Mouse (Mus musculus): ENCODE data around the gene Map3k11. TPM values are rescaled to one million over a fixed set of nuclear protein-coding genes. Genes with fewer than 3 reads are reported as not detected.
"Not testable (repeated sequence)": the region's sequence is repeated elsewhere in the genome, so short reads cannot be mapped to it uniquely, and the experiment has no call there.

Gene Map3k11
- polyA plus RNA-seq, 1 experiment from 2014 or later = 29.4 TPM

DNA sequence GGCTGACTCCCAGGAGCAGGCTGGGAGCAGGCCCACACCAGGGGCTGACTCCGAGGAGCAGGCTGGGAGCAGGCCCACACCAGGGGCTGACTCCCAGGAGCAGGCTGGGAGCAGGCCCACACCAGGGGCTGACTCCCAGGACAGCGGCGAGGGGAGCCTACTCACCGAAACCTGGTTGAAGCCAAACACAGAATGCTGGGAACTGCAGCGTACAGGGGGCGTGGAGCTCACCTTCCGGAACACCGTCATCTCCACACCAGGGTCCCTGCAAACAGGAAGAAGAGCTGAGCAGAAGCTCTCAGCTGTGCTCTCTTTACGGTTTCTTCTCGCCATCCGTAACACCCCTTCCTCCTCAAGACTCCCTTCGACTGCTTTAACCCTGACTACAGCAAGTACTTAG, 1.6 kb upstream of the Map3k11 start:
- Histone ChIP-seq H3K79me2 (ENCODE audit: inconsistent target) (peaks cover 47% of the 10 kb centered on the region), H3K36me3 (ENCODE audit: inconsistent target) (peaks cover 38% of the 10 kb centered on the region)
- H3K27ac ChIP-seq; H3K4me3 ChIP-seq (ENCODE audit: inconsistent target): not testable (repeated sequence)
- WGBS (ENCODE audit: missing documents) = 95% methylated on average over 8 of the region's 12 CpGs

DNA sequence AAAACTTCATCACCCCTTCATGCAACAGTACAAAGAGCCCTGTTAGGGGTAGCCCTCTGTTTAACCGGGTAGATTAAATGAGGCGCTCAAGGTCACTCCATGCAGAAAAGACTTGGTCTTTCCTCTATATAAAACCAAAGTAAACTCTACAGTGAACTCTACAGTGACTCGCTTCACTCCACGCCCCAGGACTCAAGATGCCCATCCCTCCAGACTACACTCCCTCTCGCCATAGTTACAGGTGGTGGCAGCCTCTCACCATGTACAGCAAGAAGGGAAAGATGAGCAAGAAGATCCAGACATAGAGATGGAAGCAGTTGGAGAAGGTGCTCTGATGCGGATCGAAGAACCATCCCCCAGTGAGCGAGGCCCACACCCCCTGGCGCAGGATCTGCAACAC, 804 bp upstream of the Map3k11 start:
- Histone ChIP-seq H3K36me3 (ENCODE audit: inconsistent target) (peaks cover 32% of the 10 kb centered on the region), H3K79me2 (ENCODE audit: inconsistent target) (peaks cover 55% of the 10 kb centered on the region), H3K27ac (no peak overlapping the region), H3K4me3 (ENCODE audit: inconsistent target) (peak overlapping the region; percentile 76; the same call in 1 of the 2 replicates)
- 42% methylated on average over 9 of the region's 9 CpGs for WGBS (ENCODE audit: missing documents)

DNA sequence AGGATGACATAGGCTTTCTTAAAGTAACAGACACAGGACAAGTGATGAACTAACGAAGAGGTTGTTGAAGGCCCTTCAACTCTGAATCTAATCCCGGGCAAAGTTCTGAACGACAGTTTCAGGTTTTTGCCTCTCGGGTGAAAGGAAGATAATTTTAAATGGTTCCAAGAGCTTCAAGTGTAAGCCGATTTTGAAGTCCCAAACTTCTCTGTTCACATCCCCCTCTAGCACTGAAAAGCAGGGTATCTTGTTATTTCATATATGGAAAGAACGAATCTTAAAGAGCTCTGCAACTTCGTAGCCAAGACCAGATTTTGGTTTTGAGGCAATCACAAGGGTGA, 516 bp downstream of the Map3k11 start:
- peak overlapping the region; percentile 96 for H3K27ac ChIP-seq
- peak overlapping the region; percentile 76 for H3K4me3 ChIP-seq (ENCODE audit: inconsistent target)
- H3K79me2 ChIP-seq (ENCODE audit: inconsistent target) = peaks cover 68% of the 10 kb centered on the region
- 0% methylated on average over 7 of the region's 7 CpGs for WGBS (ENCODE audit: missing documents)
- peaks cover 18% of the 10 kb centered on the region; the same call in 1 of the 2 replicates for H3K36me3 ChIP-seq (ENCODE audit: inconsistent target)

DNA sequence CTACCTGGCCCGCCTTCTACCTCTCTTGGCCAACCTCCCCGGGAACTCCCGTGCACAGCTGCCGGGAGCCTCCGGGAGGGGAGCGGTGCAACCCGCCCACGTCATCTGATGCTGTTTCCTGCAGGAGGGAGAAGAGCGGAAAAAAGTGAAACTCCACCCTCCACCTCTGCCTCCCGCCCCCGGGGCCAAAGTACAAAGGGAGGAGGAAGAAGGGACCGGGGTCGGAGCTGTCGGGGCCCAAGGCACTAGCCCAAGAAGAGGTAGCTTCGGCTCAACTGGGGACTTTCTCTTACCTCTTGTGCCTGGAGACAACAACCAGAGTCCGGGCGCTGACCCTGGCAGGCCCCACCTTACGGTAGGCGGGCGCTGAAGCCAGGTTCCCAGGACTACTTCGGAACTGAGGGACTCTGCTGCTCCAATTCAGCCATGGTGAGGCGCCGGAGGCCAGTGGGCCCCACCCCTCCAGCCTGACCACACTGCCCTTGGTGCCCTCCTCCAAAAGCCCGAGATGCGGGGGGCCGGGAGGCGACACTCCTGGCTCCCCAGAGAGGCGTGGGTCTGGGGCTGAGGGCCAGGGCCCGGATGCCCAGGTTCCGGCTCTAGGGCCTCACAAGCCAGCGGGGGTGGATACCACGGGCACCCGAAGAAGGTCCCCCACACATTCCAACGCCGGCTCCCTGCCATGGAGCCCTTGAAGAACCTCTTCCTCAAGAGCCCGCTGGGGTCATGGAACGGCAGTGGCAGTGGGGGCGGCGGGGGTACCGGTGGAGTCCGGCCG, 1.2 kb downstream of the Map3k11 start:
- peak overlapping the region; percentile 76 for H3K4me3 ChIP-seq (ENCODE audit: inconsistent target)
- 3% methylated on average over 42 of the region's 42 CpGs for WGBS (ENCODE audit: missing documents)
- H3K27ac ChIP-seq = peak overlapping the region; percentile 96
- peaks cover 14% of the 10 kb centered on the region; the same call in 1 of the 2 replicates for H3K36me3 ChIP-seq (ENCODE audit: inconsistent target)
- peaks cover 75% of the 10 kb centered on the region for H3K79me2 ChIP-seq (ENCODE audit: inconsistent target)

DNA sequence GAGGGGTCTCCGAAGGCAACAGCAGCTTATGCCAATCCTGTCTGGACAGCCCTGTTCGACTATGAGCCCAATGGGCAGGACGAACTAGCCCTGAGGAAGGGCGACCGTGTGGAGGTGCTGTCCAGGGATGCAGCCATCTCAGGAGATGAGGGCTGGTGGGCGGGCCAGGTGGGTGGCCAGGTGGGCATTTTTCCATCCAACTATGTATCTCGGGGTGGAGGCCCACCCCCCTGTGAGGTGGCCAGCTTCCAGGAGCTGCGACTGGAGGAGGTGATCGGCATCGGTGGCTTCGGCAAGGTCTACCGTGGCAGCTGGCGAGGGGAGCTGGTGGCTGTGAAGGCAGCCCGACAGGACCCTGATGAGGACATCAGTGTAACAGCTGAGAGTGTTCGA, 1.8 kb downstream of the Map3k11 start:
- Histone ChIP-seq H3K79me2 (ENCODE audit: inconsistent target) (peaks cover 79% of the 10 kb centered on the region), H3K36me3 (ENCODE audit: inconsistent target) (peaks cover 18% of the 10 kb centered on the region; the same call in 1 of the 2 replicates), H3K27ac (peak overlapping the region; percentile 96), H3K4me3 (ENCODE audit: inconsistent target) (peak overlapping the region; percentile 76)
- WGBS (ENCODE audit: missing documents) = 14% methylated on average over 15 of the region's 15 CpGs

DNA sequence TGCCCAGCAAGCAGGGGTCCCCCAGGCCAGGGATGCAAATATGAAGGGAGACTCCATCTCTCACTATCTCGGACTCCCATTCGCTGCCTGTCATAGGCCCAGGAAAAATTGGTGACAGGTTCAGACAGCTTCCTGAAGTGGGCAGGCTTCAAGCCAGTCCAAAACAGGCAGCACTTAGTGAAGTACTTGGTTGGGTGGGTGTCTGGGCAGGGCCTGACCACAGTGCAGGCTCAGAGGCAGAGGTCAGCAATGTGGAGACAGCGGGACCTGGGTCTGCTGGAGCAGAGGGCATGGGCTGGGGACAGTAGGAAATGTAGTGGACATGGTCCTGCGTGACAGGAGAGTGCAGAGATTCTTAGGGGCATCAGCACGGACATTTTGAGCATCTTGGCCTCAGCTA, 3.1 kb downstream of the Map3k11 start:
- 39% methylated on average over 5 of the region's 5 CpGs for WGBS (ENCODE audit: missing documents)
- Histone ChIP-seq H3K4me3 (ENCODE audit: inconsistent target) (peak overlapping the region; percentile 76), H3K36me3 (ENCODE audit: inconsistent target) (peaks cover 13% of the 10 kb centered on the region; the same call in 1 of the 2 replicates), H3K79me2 (ENCODE audit: inconsistent target) (peaks cover 72% of the 10 kb centered on the region), H3K27ac (peak overlapping the region; percentile 96)

DNA sequence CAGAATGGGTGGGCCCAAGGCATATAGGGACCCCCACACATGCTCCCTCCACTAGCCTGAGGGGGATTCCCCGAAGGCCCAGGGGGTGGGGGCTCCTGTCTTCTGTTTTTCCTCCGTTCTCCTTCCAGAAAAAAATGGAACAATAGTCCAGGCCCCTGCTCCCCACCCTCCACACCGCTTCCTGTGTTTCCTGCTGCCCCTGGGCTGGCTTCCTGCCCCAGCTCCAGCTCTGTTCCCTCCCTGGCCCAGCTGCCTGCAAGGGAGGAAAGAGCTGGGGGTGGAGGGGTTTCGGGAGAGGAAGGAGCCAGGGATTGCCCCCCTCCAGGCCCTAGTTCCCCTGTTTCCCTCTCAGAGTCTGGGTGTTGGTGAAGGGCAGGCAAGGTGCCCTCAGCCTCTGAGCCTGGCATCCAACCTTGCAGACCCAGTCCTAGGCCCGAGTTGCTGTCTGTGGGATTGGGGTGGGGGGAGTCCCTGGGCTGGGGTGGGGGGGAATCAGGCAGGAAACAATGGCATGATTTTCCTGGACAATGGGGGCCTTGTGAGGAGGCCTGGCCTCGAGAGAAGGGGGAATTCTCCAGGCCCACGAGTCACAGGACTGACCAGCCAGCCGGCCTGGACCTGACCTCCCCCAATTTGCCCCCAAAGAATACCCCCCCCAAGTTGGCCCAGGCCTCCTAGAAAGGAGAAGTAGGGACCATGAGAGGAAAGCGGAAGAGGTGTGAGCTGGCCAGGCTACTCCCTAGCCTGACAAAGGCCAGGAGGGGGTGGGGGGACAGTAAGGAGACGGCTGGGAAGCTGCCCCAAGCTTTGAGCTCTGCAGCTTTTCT, 3.8 kb downstream of the Map3k11 start:
- Histone ChIP-seq H3K36me3 (ENCODE audit: inconsistent target) (peaks cover 20% of the 10 kb centered on the region; the same call in 1 of the 2 replicates), H3K79me2 (ENCODE audit: inconsistent target) (peaks cover 69% of the 10 kb centered on the region), H3K27ac (peak overlapping the region; percentile 96), H3K4me3 (ENCODE audit: inconsistent target) (peak overlapping the region; percentile 76)
- WGBS (ENCODE audit: missing documents) = 1% methylated on average over 8 of the region's 10 CpGs

DNA sequence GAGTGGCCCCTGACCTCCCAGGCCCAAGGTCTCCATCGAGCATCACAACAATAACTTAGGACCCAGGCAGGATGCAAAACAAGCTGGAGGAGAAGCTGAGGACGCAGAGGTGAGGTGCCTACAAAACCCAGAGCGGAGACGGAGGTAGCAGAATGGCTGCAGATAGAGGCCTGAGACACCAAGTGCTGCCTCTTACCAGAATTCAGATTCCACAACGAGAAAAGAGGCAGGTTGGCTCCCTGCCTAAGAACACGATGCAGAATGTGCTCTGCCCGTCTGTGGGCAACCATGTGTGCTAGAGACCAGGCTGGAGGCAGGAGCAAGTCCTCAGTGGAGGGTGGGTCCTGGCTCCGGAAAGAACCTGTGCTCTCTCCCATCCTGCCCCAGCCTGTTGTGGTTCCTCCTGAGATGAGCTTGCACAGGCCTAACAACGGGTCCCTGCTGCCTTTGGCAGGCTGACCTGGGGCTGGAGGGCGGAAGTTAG, 4.4 kb downstream of the Map3k11 start:
- H3K4me3 ChIP-seq (ENCODE audit: inconsistent target) = peak overlapping the region; percentile 76
- peaks cover 27% of the 10 kb centered on the region for H3K36me3 ChIP-seq (ENCODE audit: inconsistent target)
- H3K27ac ChIP-seq = peak overlapping the region; percentile 96
- WGBS (ENCODE audit: missing documents) = 25% methylated on average over 10 of the region's 10 CpGs
- peaks cover 70% of the 10 kb centered on the region for H3K79me2 ChIP-seq (ENCODE audit: inconsistent target)

DNA sequence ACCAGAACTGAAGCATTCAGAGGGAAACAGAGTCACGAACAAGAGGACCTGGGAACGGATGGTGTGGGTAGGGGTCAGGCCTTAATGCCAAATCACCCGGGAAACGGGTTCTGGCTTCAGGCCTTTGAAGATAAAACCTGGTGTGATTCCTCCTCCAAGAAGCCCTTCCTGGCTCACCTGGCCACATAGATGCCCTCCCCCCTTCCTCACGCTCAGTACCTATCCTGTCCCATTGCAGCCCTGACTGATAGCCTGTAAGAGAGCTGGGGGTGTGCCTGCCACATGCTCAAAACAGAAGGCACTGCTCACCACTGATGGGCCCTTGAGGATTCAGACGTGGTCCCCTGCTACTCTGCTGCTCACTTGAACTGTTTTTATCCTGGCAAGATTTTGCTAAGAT, 5.3 kb downstream of the Map3k11 start:
- H3K79me2 ChIP-seq (ENCODE audit: inconsistent target) = peaks cover 71% of the 10 kb centered on the region
- no peak overlapping the region for H3K4me3 ChIP-seq (ENCODE audit: inconsistent target)
- 86% methylated on average over 6 of the region's 6 CpGs for WGBS (ENCODE audit: missing documents)
- H3K27ac ChIP-seq = peak overlapping the region; percentile 96; the same call in 1 of the 2 replicates
- H3K36me3 ChIP-seq (ENCODE audit: inconsistent target) = peaks cover 35% of the 10 kb centered on the region

DNA sequence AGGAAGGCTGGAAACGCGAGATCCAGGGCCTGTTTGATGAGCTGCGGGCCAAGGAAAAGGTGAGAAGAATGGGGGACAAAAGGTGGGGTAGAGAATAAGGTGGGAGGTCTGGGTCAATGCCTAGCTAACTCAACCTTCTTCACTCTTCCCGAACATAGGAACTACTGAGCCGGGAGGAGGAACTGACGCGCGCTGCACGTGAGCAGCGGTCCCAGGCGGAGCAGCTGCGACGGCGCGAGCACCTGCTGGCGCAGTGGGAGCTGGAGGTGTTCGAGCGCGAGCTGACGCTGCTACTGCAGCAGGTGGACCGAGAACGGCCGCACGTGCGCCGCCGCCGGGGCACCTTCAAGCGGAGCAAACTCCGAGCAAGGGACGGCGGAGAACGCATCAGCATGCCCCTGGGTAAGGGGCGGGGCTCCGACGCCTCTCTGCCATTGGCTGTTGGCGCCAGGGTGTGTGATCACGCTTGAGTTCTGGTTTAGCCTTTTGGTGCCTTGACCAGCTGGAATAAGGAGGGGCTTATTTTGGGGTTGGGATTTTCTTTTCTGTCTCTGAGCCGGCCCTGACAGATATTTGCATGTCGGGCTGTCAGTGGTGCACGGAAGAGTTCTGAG, 7.4 kb downstream of the Map3k11 start:
- Histone ChIP-seq H3K4me3 (ENCODE audit: inconsistent target) (no peak overlapping the region), H3K27ac (no peak overlapping the region)
- 95% methylated on average over 22 of the region's 41 CpGs for WGBS (ENCODE audit: missing documents)

DNA sequence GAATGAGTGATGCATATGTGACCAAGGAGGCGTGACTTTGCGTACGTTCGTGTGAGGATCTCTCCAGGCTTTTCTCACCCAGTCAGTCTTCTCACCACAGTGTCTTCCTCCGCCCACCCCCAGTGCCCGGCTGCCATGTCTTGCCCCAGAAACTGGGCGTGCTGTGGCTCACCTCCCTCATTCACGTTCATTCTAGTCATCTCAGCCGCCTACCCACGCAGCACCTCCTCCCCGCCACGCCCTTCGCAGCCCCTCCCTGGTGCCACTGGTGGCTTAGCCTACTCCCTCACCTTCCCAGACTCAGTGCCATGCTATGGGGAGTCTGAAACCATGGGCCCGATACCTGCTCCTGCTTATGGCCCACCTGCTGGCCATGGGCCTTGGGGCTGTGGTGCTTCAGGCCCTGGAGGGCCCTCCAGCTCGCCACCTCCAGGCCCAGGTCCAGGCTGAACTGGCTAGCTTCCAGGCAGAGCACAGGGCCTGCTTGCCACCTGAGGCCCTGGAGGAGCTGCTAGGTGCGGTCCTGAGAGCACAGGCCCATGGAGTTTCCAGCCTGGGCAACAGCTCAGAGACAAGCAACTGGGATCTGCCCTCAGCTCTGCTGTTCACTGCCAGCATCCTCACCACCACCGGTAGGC, 15.7 kb downstream of the Map3k11 start, which contains the start of gene Kcnk7:
Gene Kcnk7 (plus strand): TSS at position 205 of the 638 bp plus-strand sequence.
- no peak within 1 kb of the TSS for H3K27ac ChIP-seq
- H3K36me3 ChIP-seq (ENCODE audit: inconsistent target) = peaks cover 64% of the 10 kb centered on the region
- H3K79me2 ChIP-seq (ENCODE audit: inconsistent target) = no peaks in the 10 kb centered on the region
- 82% methylated on average over 16 of the region's 17 CpGs for WGBS (ENCODE audit: missing documents)
- no peak within 1 kb of the TSS for H3K4me3 ChIP-seq (ENCODE audit: inconsistent target)

More for the DNA sequence above, 7.4 kb downstream of the Map3k11 start:
- Histone ChIP-seq H3K36me3 (ENCODE audit: inconsistent target) (peaks cover 56% of the 10 kb centered on the region), H3K79me2 (ENCODE audit: inconsistent target) (peaks cover 57% of the 10 kb centered on the region)

DNA sequence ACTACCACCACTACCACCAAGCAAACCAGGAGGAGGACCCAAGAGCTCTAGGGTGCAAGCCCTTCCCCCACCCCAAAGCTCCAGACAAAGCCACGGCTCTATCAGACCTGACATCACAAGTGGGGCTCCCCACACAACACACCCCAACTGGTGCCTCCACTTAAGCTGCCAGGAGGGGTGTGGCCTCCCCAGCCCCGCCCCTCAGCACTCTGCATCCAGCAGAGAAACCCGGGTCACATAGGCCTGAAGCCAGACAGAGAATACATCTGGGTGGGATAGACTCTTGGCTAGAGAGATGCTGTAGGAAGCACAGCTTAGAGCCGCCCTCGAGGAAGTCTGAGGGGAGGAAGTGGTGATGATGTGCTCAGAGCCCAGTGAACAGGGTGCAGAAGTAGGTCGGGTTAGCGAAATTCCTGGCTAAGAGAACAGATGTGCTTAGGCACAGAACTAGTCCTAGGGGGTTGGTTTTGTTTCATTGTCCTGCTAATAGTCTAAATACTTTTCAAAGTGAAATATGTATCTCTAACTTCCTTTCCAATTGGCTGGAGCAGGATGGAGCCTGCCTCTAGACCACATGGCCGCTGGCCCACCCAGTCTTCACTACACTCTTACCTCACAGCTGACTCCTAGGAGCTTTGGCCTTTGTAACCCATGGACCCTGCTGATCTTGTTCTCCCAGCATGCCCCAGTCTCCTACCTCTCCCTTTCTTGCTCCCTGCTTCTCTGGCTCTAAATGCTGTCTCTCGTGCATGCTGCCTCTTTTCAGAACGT, 16.4 kb downstream of the Map3k11 start:
- H3K27ac ChIP-seq = no peak overlapping the region
- 34% methylated on average over 10 of the region's 10 CpGs for WGBS (ENCODE audit: missing documents)
- no peak overlapping the region for H3K4me3 ChIP-seq (ENCODE audit: inconsistent target)
- peaks cover 1% of the 10 kb centered on the region; the same call in 1 of the 2 replicates for H3K79me2 ChIP-seq (ENCODE audit: inconsistent target)
- H3K36me3 ChIP-seq (ENCODE audit: inconsistent target) = peaks cover 63% of the 10 kb centered on the region

DNA sequence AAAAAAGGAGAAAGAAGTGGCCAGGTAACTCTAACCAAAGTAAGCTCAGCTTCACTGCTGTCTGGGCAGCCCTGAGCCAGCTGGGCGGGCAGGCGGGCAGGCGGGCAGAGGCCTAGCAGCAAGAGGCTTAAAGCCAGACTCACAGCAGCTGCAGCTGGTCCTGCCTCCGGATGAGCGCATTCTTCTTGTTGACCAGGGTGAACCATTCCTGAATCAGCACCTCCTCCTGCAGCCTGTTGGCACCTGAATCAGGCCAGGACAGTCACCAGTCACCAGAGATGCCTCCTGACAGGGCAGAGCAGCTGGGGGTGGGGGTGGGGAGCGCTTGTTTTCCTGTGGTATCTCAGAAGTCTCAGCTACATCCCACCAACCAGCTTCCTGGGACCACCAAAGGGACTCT, 21.5 kb downstream of the Map3k11 start:
- Histone ChIP-seq H3K27ac (no peak overlapping the region), H3K79me2 (ENCODE audit: inconsistent target) (peaks cover 39% of the 10 kb centered on the region), H3K4me3 (ENCODE audit: inconsistent target) (no peak overlapping the region), H3K36me3 (ENCODE audit: inconsistent target) (peaks cover 46% of the 10 kb centered on the region)
- WGBS (ENCODE audit: missing documents) = 93% methylated on average over 5 of the region's 6 CpGs
